Mouse (Mus musculus) forebrain, embryonic 16.5 days (tissue): Measurements from ENCODE around the gene Dok3. TPM values are rescaled to one million over a fixed set of nuclear protein-coding genes. Genes with fewer than 3 reads are reported as not detected.

ENCODE experiments used
- ATAC-seq: fragments of 200-750 bp; cut with Nextera tagmentation; 2 replicates; pipeline ENCODE4 v1.8.0; 2017; ENCODE audit warnings: mild to moderate bottlenecking, moderate library complexity
- H3K27ac ChIP-seq: fragments of 300-500 bp; sonication (generic); 2 replicates; pipeline ENCODE4 v1.5.1; 2014; ENCODE audit warnings: low read length, control low read depth
- H3K27me3 ChIP-seq: fragments of 300-500 bp; sonication (generic); replicated peaks from 2 replicates; pipeline ENCODE4 v1.6.1; 2014; ENCODE audit warnings: low read length; ENCODE audit not compliant: control insufficient read depth, insufficient read depth
- H3K36me3 ChIP-seq: fragments of 300-500 bp; sonication (generic); 2 replicates; pipeline ENCODE4 v1.6.1; 2014; ENCODE audit not compliant: control insufficient read depth, insufficient read depth
- H3K4me1 ChIP-seq: fragments of 300-500 bp; sonication (generic); replicated peaks from 2 replicates; pipeline ENCODE4 v1.6.1; 2014; ENCODE audit warnings: low read length; ENCODE audit not compliant: control insufficient read depth, insufficient read depth
- H3K4me2 ChIP-seq: fragments of 300-500 bp; sonication (generic); 2 replicates; pipeline ENCODE4 v1.6.1; 2014; ENCODE audit warnings: mild to moderate bottlenecking, low read length, control low read depth
- H3K4me3 ChIP-seq: fragments of 300-500 bp; sonication (generic); replicated peaks from 2 replicates; pipeline ENCODE4 v1.5.1; 2014; ENCODE audit warnings: mild to moderate bottlenecking, low read length, control low read depth
- H3K9ac ChIP-seq: fragments of 300-500 bp; sonication (generic); replicated peaks from 2 replicates; pipeline ENCODE4 v1.6.1; 2014; ENCODE audit warnings: low read depth, low read length, control low read depth
- H3K9me3 ChIP-seq: fragments of 300-500 bp; sonication (generic); 2 replicates; pipeline ENCODE4 v1.6.1; 2016; ENCODE audit warnings: low read length; ENCODE audit not compliant: control insufficient read depth
- WGBS: fragments of 180-500 bp; shearing (Covaris S2); extraction: QIAGEN DNeasy Blood & Tissue Kit; methylation state at CpG from one replicate; pipeline ENCODE4 v1.1.7; 2014; 5-methylcytosine and 5-hydroxymethylcytosine counted together
- microRNA-seq: library from miRNA; unstranded; fragments of <30 nt; microRNA quantifications from one replicate; pipeline ENCODE4, GENCODE M21; 2017
- polyA plus RNA-seq: library from polyadenylated mRNA; unstranded; fragments of >200 nt; fragmentation: Nextera tagmentation; extraction: Ambion mirVana; gene quantifications from 2 replicates; pipeline ENCODE4 v1.2.1, GENCODE M21; 2015

Dok3 gene
- polyA plus RNA-seq, 1 experiment from 2014 or later = 4.6 TPM

- no peak overlapping the region for H3K4me2 ChIP-seq
- H3K27me3 ChIP-seq = no peaks in the 10 kb centered on the region
- peaks cover 35% of the 10 kb centered on the region for H3K4me1 ChIP-seq
- no peak overlapping the region for H3K9ac ChIP-seq
- WGBS = 70% methylated on average over 16 of the region's 16 CpGs
- H3K27ac ChIP-seq = no peak overlapping the region
- ATAC-seq = no peak
- H3K4me3 ChIP-seq = no peak overlapping the region
- peaks cover 67% of the 10 kb centered on the region for H3K36me3 ChIP-seq
- no peaks in the 10 kb centered on the region for H3K9me3 ChIP-seq
These were observed 51.6 kb downstream of the Dok3 start for GRCm38 (mm10) chr13:55477492-55477891.

GRCm38 (mm10) chr13:55476256-55476655, 52.8 kb downstream of the Dok3 start:
- Histone ChIP-seq H3K4me3 (no peak overlapping the region), H3K9me3 (no peaks in the 10 kb centered on the region), H3K9ac (no peak overlapping the region), H3K4me1 (peaks cover 35% of the 10 kb centered on the region), H3K27me3 (no peaks in the 10 kb centered on the region), H3K36me3 (peaks cover 56% of the 10 kb centered on the region), H3K27ac (no peak overlapping the region), H3K4me2 (no peak overlapping the region)
- no peak for ATAC-seq
- WGBS = 96% methylated on average over 8 of the region's 8 CpGs

- H3K27ac ChIP-seq = no peak overlapping the region
- H3K27me3 ChIP-seq = no peaks in the 10 kb centered on the region
- WGBS = 89% methylated on average over 5 of the region's 5 CpGs
- no peak overlapping the region for H3K4me2 ChIP-seq
- no peak for ATAC-seq
- no peaks in the 10 kb centered on the region for H3K9me3 ChIP-seq
- H3K4me1 ChIP-seq = peaks cover 40% of the 10 kb centered on the region
- H3K4me3 ChIP-seq = no peak overlapping the region
- H3K9ac ChIP-seq = no peak overlapping the region
- peaks cover 51% of the 10 kb centered on the region for H3K36me3 ChIP-seq
These were observed 53.3 kb downstream of the Dok3 start for GRCm38 (mm10) chr13:55475750-55476149.

- Histone ChIP-seq H3K27me3 (no peaks in the 10 kb centered on the region), H3K9me3 (no peaks in the 10 kb centered on the region), H3K27ac (peak overlapping the region; percentile 55), H3K4me2 (peak overlapping the region; percentile 24; the same call in 1 of the 2 replicates), H3K4me3 (no peak overlapping the region), H3K4me1 (peaks cover 51% of the 10 kb centered on the region), H3K9ac (peak overlapping the region; percentile 36; the same call in 1 of the 2 replicates), H3K36me3 (peaks cover 40% of the 10 kb centered on the region)
- 5% methylated on average over 5 of the region's 5 CpGs for WGBS
- ATAC-seq = peak; percentile 30
These were observed 54.5 kb downstream of the Dok3 start for GRCm38 (mm10) chr13:55474621-55475069.

GRCm38 (mm10) chr13:55473961-55474360, 55.1 kb downstream of the Dok3 start:
- peaks cover 34% of the 10 kb centered on the region for H3K36me3 ChIP-seq
- peak overlapping the region; percentile 33; the same call in 1 of the 2 replicates for H3K27ac ChIP-seq
- ATAC-seq = no peak
- no peaks in the 10 kb centered on the region for H3K9me3 ChIP-seq
- no peak overlapping the region for H3K9ac ChIP-seq
- peak overlapping the region; percentile 1; the same call in 1 of the 2 replicates for H3K4me2 ChIP-seq
- H3K27me3 ChIP-seq = no peaks in the 10 kb centered on the region
- no peak overlapping the region for H3K4me3 ChIP-seq
- peaks cover 58% of the 10 kb centered on the region for H3K4me1 ChIP-seq
- WGBS = 51% methylated on average over 11 of the region's 11 CpGs

Small RNA genes within 50 kb of the gene (microRNA-seq; reads per million reads assigned to microRNA genes)
- gene Mir6944 = 80.6 reads per million, percentile 52 among the genes with 10 or more reads in this experiment
- gene Mir6945 = 2.1 reads per million, percentile 3 among the genes with 10 or more reads in this experiment

Other genes starting within 250 kb of the Dok3 start
- gene Prelid1, start 208.8 kb downstream of the Dok3 start, polyA plus RNA-seq = 288 and 303 TPM in 2 replicates
- gene Rab24, start 207.3 kb downstream of the Dok3 start, polyA plus RNA-seq = 104 and 109 TPM in 2 replicates
- gene Mxd3, start 199.5 kb downstream of the Dok3 start, polyA plus RNA-seq = 22.1 and 23.9 TPM in 2 replicates
- 56.3 and 59.7 TPM in 2 replicates for gene Lman2, start 166.5 kb downstream of the Dok3 start, polyA plus RNA-seq
- gene Rgs14, start 159.6 kb downstream of the Dok3 start, polyA plus RNA-seq = 0.71 and 1.4 TPM in 2 replicates
- 0.27 TPM in 1 of 2 replicates, not detected in the other for gene Slc34a1, start 131.1 kb downstream of the Dok3 start, polyA plus RNA-seq
- gene Pfn3, start 114.1 kb downstream of the Dok3 start, polyA plus RNA-seq = 0.43 and 0.84 TPM in 2 replicates
- not detected in 2 replicates for gene F12, start 102.5 kb downstream of the Dok3 start, polyA plus RNA-seq
- gene Grk6, start 84.2 kb downstream of the Dok3 start, polyA plus RNA-seq = 39.4 and 40.1 TPM in 2 replicates
- 4.1 and 4.3 TPM in 2 replicates for gene Prr7, start 65.0 kb downstream of the Dok3 start, polyA plus RNA-seq
- gene Dbn1, start 41.2 kb downstream of the Dok3 start, polyA plus RNA-seq = 792 and 816 TPM in 2 replicates
- 132 and 147 TPM in 2 replicates for gene Pdlim7, start 15.6 kb downstream of the Dok3 start, polyA plus RNA-seq
- gene Ddx41, start 7.4 kb upstream of the Dok3 start, polyA plus RNA-seq = 67.3 and 70.6 TPM in 2 replicates
- 57.8 and 62.2 TPM in 2 replicates for gene Fam193b, start 41.8 kb upstream of the Dok3 start, polyA plus RNA-seq
- 96.9 and 133 TPM in 2 replicates for gene Tmed9, start 44.4 kb upstream of the Dok3 start, polyA plus RNA-seq
- 29.9 and 41.4 TPM in 2 replicates for gene B4galt7, start 70.6 kb upstream of the Dok3 start, polyA plus RNA-seq
- gene Caml, start 93.7 kb upstream of the Dok3 start, polyA plus RNA-seq = 96.9 and 104 TPM in 2 replicates
- gene Ddx46, start 105.7 kb upstream of the Dok3 start, polyA plus RNA-seq = 34.2 and 36.4 TPM in 2 replicates
- 74.6 and 74.9 TPM in 2 replicates for gene B230219D22Rik, start 163.8 kb upstream of the Dok3 start, polyA plus RNA-seq
- 121 and 125 TPM in 2 replicates for gene Txndc15, start 185.4 kb upstream of the Dok3 start, polyA plus RNA-seq
- gene Pcbd2, start 198.1 kb upstream of the Dok3 start, polyA plus RNA-seq = 15.3 and 16.3 TPM in 2 replicates